Mouse (Mus musculus) kidney, adult 9 months (tissue): ENCODE measurements around the gene Hist1h3h.
A peak's percentile ranks its signal among the peaks of the same experiment; 100 is the strongest.
"Not testable (repeated sequence)": the region's sequence is repeated elsewhere in the genome, so short reads cannot be mapped to it uniquely, and the experiment has no call there.

Source experiments
- DNase-seq: peaks from one replicate; pipeline ENCODE4 v3.0.0; 2022

The Hist1h3h gene

GRCm38 (mm10) chr13:21729544-21729943, 12.1 kb downstream of the Hist1h3h start:
- no peak for DNase-seq

GRCm38 (mm10) chr13:21733466-21733865, 16.0 kb downstream of the Hist1h3h start:
- no peak for DNase-seq

GRCm38 (mm10) chr13:21734010-21734905, 16.8 kb downstream of the Hist1h3h start:
- peak; percentile 82 for DNase-seq

- DNase-seq, result peak; percentile 45
These were observed 17.7 kb downstream of the Hist1h3h start, which contains the start of gene Hist1h4j for GRCm38 (mm10) chr13:21734906-21735767. TSS of gene Hist1h4j (plus strand) at chr13:21735064.

GRCm38 (mm10) chr13:21745006-21745405, 27.5 kb downstream of the Hist1h3h start:
- DNase-seq, result no peak

- DNase-seq, result no peak
These were observed 32.1 kb downstream of the Hist1h3h start for GRCm38 (mm10) chr13:21749387-21750158.

GRCm38 (mm10) chr13:21750159-21751017, 32.9 kb downstream of the Hist1h3h start, which contains the start of gene Hist1h4k:
TSS of gene Hist1h4k (minus strand) at chr13:21750505.
- DNase-seq, result peak; percentile 71

GRCm38 (mm10) chr13:21751417-21751816, 34.0 kb downstream of the Hist1h3h start:
- DNase-seq, result no peak

- DNase-seq, result no peak
These were observed 34.4 kb downstream of the Hist1h3h start for GRCm38 (mm10) chr13:21751827-21752226.

- DNase-seq, result no peak
These were observed 34.9 kb downstream of the Hist1h3h start for GRCm38 (mm10) chr13:21752356-21752755.

GRCm38 (mm10) chr13:21753051-21753523, 35.6 kb downstream of the Hist1h3h start:
- DNase-seq, result no peak

GRCm38 (mm10) chr13:21753524-21754285, 36.2 kb downstream of the Hist1h3h start, which contains the start of the genes Hist1h2ak and Hist1h2bn:
TSS of gene Hist1h2ak (minus strand) at chr13:21753827.
TSS of gene Hist1h2bn (plus strand) at chr13:21754123.
- DNase-seq, result peak; percentile 64

- DNase-seq, result not testable (repeated sequence)
These were observed 37.0 kb downstream of the Hist1h3h start for GRCm38 (mm10) chr13:21754294-21755001.

- no peak for DNase-seq
These were observed 38.2 kb downstream of the Hist1h3h start for GRCm38 (mm10) chr13:21755707-21756106.
